Mouse (Mus musculus) midbrain, embryonic 11.5 days (tissue): ENCODE results near the gene Efhd1. TPM values are rescaled to one million over a fixed set of nuclear protein-coding genes. Genes with fewer than 3 reads are reported as not detected.

Experiments
- ATAC-seq: fragments of 200-750 bp; cut with Nextera tagmentation; 2 replicates; pipeline ENCODE4 v1.8.0; 2017; ENCODE audit warnings: moderate TSS enrichment, moderate library complexity; ENCODE audit not compliant: low FRiP score
- DNase-seq: peaks from one replicate; pipeline ENCODE4 v3.0.0; 2015; ENCODE audit warnings: low spot score; ENCODE audit errors: missing footprints
- H3K27ac ChIP-seq: fragments of 300-500 bp; sonication (generic); 2 replicates; pipeline ENCODE4 v1.5.1; 2014; ENCODE audit warnings: low read depth, low read length
- H3K27me3 ChIP-seq: fragments of 300-500 bp; sonication (generic); 2 replicates; pipeline ENCODE4 v1.6.1; 2014; ENCODE audit warnings: mild to moderate bottlenecking, low read length, moderate library complexity, mixed read lengths; ENCODE audit not compliant: control insufficient read depth, insufficient read depth
- H3K36me3 ChIP-seq: fragments of 300-500 bp; sonication (generic); 2 replicates; pipeline ENCODE4 v1.6.1; 2014; ENCODE audit warnings: mild to moderate bottlenecking, low read length, moderate library complexity, mixed read lengths; ENCODE audit not compliant: control insufficient read depth, insufficient read depth
- H3K4me1 ChIP-seq: fragments of 300-500 bp; sonication (generic); 2 replicates; pipeline ENCODE4 v1.6.1; 2014; ENCODE audit warnings: low read length; ENCODE audit not compliant: control insufficient read depth, insufficient read depth
- H3K4me2 ChIP-seq: fragments of 300-500 bp; sonication (generic); 2 replicates; pipeline ENCODE4 v1.6.1; 2014; ENCODE audit warnings: mild to moderate bottlenecking, moderate library complexity
- H3K4me3 ChIP-seq: fragments of 300-500 bp; sonication (generic); 2 replicates; pipeline ENCODE4 v1.5.1; 2014; ENCODE audit warnings: low read depth, low read length
- H3K9ac ChIP-seq: fragments of 300-500 bp; sonication (generic); 2 replicates; pipeline ENCODE4 v1.6.1; 2014; ENCODE audit warnings: low read length
- H3K9me3 ChIP-seq: fragments of 300-500 bp; sonication (generic); 2 replicates; pipeline ENCODE4 v1.6.1; 2016; ENCODE audit warnings: low read length; ENCODE audit not compliant: control insufficient read depth
- WGBS: fragments of 180-500 bp; shearing (Covaris S2); extraction: QIAGEN DNeasy Blood & Tissue Kit; methylation state at CpG from one replicate; pipeline ENCODE4 v1.1.7; 2014; 5-methylcytosine and 5-hydroxymethylcytosine counted together
- polyA plus RNA-seq: library from polyadenylated mRNA; unstranded; fragments of >200 nt; fragmentation: Nextera tagmentation; extraction: Ambion mirVana; gene quantifications from 2 replicates; pipeline ENCODE4 v1.2.1, GENCODE M21; 2014

Gene Efhd1
- polyA plus RNA-seq, 1 experiment from 2014 or later = 0.83 TPM

DNA sequence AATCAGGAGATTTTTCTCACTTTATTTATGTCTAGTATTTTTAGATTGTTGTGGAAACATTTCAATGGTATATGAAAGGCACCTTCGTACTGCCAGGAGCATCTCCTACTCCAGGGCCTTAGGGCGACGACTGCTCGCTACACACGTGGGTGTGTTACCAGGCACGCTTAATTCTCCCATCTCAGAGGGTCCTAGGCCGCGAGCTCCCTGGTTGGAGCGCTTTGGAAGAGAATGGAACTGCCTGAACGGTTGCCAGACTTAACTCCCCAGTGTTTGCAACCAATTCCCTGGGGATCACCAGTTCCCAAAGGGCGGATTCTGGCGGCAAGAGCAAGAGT is 398 bp upstream of the Efhd1 start:
- H3K27ac ChIP-seq = no peak overlapping the region
- H3K4me3 ChIP-seq = peak overlapping the region; percentile 49
- H3K4me1 ChIP-seq = peaks cover 10% of the 10 kb centered on the region
- H3K9ac ChIP-seq = 0 out of 2 replicates have a peak overlapping the region, but pooled peaks have one; percentile 52
- peaks cover 54% of the 10 kb centered on the region for H3K27me3 ChIP-seq
- ATAC-seq = 0 out of 2 replicates have a peak, but pooled peaks have one; percentile 56
- DNase-seq = no peak
- WGBS = under 1% methylated on average over 12 of the region's 12 CpGs
- H3K4me2 ChIP-seq = peak overlapping the region; percentile 98
- no peaks in the 10 kb centered on the region for H3K9me3 ChIP-seq
- no peaks in the 10 kb centered on the region for H3K36me3 ChIP-seq

- H3K27ac ChIP-seq = no peak overlapping the region
- H3K9ac ChIP-seq = no peak overlapping the region
- peaks cover 10% of the 10 kb centered on the region for H3K4me1 ChIP-seq
- peaks cover 54% of the 10 kb centered on the region for H3K27me3 ChIP-seq
- H3K9me3 ChIP-seq = no peaks in the 10 kb centered on the region
- peak overlapping the region; percentile 49 for H3K4me3 ChIP-seq
- peak overlapping the region; percentile 98 for H3K4me2 ChIP-seq
- no peaks in the 10 kb centered on the region for H3K36me3 ChIP-seq
- ATAC-seq (no peak), DNase-seq (peak; percentile 89)
- WGBS = under 1% methylated on average over 13 of the region's 13 CpGs
These were observed 1.0 kb downstream of the Efhd1 start for GRCm38 (mm10) chr1:87265200-87265599.

- H3K4me2 ChIP-seq = no peak overlapping the region
- H3K27ac ChIP-seq = no peak overlapping the region
- no peak overlapping the region for H3K4me3 ChIP-seq
- WGBS = 24% methylated on average over 8 of the region's 8 CpGs
- no peaks in the 10 kb centered on the region for H3K36me3 ChIP-seq
- H3K27me3 ChIP-seq = peaks cover 53% of the 10 kb centered on the region
- H3K4me1 ChIP-seq = peaks cover 20% of the 10 kb centered on the region
- ATAC-seq = no peak
- H3K9ac ChIP-seq = no peak overlapping the region
- no peaks in the 10 kb centered on the region for H3K9me3 ChIP-seq
- peak; percentile 88 for DNase-seq
These were observed 2.3 kb downstream of the Efhd1 start for GRCm38 (mm10) chr1:87266296-87267090.

DNA sequence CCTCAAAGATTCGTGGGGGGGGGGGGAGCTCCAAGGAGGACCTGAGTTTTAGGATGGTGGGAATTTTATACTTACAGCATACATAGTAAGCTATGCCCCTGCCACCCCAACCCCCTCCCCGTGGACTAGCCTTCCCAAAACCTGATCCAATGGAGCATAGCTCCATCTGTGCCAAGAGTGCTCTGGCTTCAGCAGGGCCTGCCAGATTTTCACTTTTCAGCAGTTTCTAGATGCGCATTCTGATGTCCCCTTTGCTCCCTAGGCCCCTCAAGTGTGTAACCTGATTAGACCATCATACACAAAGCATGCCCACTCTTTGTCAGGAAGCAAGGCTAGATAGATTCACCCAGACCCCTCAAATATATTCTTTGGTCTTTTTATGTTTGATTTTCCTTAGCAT is 6.0 kb downstream of the Efhd1 start:
- H3K36me3 ChIP-seq = no peaks in the 10 kb centered on the region
- 14% methylated on average over 3 of the region's 3 CpGs for WGBS
- H3K4me2 ChIP-seq = no peak overlapping the region
- ATAC-seq (peak; percentile 25; the same call in 1 of the 2 replicates), DNase-seq (no peak)
- no peak overlapping the region for H3K4me3 ChIP-seq
- H3K4me1 ChIP-seq = peaks cover 10% of the 10 kb centered on the region
- H3K27ac ChIP-seq = no peak overlapping the region
- H3K27me3 ChIP-seq = peaks cover 21% of the 10 kb centered on the region
- no peaks in the 10 kb centered on the region for H3K9me3 ChIP-seq
- H3K9ac ChIP-seq = no peak overlapping the region

- DNase-seq (peak; percentile 93), ATAC-seq (peak; percentile 52)
- no peaks in the 10 kb centered on the region for H3K36me3 ChIP-seq
- 10% methylated on average over 19 of the region's 20 CpGs for WGBS
- no peak overlapping the region for H3K27ac ChIP-seq
- peak overlapping the region; percentile 16; the same call in 1 of the 2 replicates for H3K4me2 ChIP-seq
- H3K4me1 ChIP-seq = peaks cover 10% of the 10 kb centered on the region
- H3K9ac ChIP-seq = peak overlapping the region; percentile 25; the same call in 1 of the 2 replicates
- peaks cover 15% of the 10 kb centered on the region for H3K27me3 ChIP-seq
- no peaks in the 10 kb centered on the region for H3K9me3 ChIP-seq
- no peak overlapping the region for H3K4me3 ChIP-seq
These were observed 6.7 kb downstream of the Efhd1 start for GRCm38 (mm10) chr1:87270641-87271467.

- Histone ChIP-seq H3K9ac (no peak overlapping the region), H3K27ac (no peak overlapping the region), H3K4me2 (no peak overlapping the region), H3K4me1 (peaks cover 10% of the 10 kb centered on the region), H3K27me3 (peaks cover 7% of the 10 kb centered on the region), H3K9me3 (no peaks in the 10 kb centered on the region), H3K4me3 (no peak overlapping the region), H3K36me3 (no peaks in the 10 kb centered on the region)
- DNase-seq = peak; percentile 82
- ATAC-seq = no peak
- 50% methylated on average over 1 of the region's 1 CpGs for WGBS
These were observed 7.4 kb downstream of the Efhd1 start for GRCm38 (mm10) chr1:87271596-87271995.

- H3K36me3 ChIP-seq = no peaks in the 10 kb centered on the region
- H3K9ac ChIP-seq = no peak overlapping the region
- peaks cover 5% of the 10 kb centered on the region; the same call in 1 of the 2 replicates for H3K27me3 ChIP-seq
- 69% methylated on average over 3 of the region's 3 CpGs for WGBS
- peaks cover 10% of the 10 kb centered on the region for H3K4me1 ChIP-seq
- H3K27ac ChIP-seq = no peak overlapping the region
- H3K4me2 ChIP-seq = no peak overlapping the region
- H3K9me3 ChIP-seq = no peaks in the 10 kb centered on the region
- ATAC-seq (no peak), DNase-seq (peak; percentile 26)
- H3K4me3 ChIP-seq = no peak overlapping the region
These were observed 8.3 kb downstream of the Efhd1 start for GRCm38 (mm10) chr1:87272462-87272861.

DNA sequence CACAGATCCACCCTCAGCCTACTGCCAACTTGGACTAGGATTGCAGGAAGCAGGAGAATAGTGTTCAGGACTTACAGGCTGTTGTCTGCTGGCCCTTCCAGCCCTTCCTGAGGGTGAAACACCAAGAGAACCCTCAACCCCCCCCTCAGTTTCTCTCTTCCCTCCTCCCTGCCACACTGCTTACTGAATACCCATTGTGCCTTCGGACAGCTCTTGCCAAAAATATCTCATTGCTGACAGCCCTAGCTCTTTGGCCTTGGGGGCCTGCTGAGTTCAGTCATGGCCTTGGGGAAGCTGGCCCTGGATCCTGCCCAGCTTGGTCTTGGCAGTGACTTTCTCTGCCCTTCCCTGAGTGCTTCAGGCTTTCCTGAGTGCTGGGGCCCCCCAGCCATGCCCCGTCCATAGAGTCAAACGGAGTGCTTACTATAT is 9.4 kb downstream of the Efhd1 start:
- Histone ChIP-seq H3K4me2 (no peak overlapping the region), H3K9me3 (no peaks in the 10 kb centered on the region), H3K4me1 (peaks cover 10% of the 10 kb centered on the region), H3K4me3 (no peak overlapping the region), H3K27me3 (peaks cover 2% of the 10 kb centered on the region; the same call in 1 of the 2 replicates), H3K9ac (no peak overlapping the region), H3K36me3 (no peaks in the 10 kb centered on the region), H3K27ac (no peak overlapping the region)
- DNase-seq (peak; percentile 37), ATAC-seq (no peak)
- WGBS = 81% methylated on average over 3 of the region's 3 CpGs

- no peak for ATAC-seq
- 70% methylated on average over 4 of the region's 4 CpGs for WGBS
These were observed 10.0 kb downstream of the Efhd1 start for GRCm38 (mm10) chr1:87274134-87274533.

More at GRCm38 (mm10) chr1:87274134-87274533, 10.0 kb downstream of the Efhd1 start:
- Histone ChIP-seq H3K9me3 (no peaks in the 10 kb centered on the region), H3K27me3 (no peaks in the 10 kb centered on the region), H3K4me3 (no peak overlapping the region), H3K36me3 (no peaks in the 10 kb centered on the region), H3K9ac (no peak overlapping the region), H3K27ac (no peak overlapping the region), H3K4me2 (no peak overlapping the region), H3K4me1 (peaks cover 10% of the 10 kb centered on the region)
- DNase-seq = no peak
